Mouse (Mus musculus): ENCODE results near the gene Ist1. TPM values are rescaled to one million over a fixed set of nuclear protein-coding genes. Genes with fewer than 3 reads are reported as not detected.

The Ist1 gene
- polyA plus RNA-seq, 1 experiment from 2014 or later: 36.1 TPM

DNA sequence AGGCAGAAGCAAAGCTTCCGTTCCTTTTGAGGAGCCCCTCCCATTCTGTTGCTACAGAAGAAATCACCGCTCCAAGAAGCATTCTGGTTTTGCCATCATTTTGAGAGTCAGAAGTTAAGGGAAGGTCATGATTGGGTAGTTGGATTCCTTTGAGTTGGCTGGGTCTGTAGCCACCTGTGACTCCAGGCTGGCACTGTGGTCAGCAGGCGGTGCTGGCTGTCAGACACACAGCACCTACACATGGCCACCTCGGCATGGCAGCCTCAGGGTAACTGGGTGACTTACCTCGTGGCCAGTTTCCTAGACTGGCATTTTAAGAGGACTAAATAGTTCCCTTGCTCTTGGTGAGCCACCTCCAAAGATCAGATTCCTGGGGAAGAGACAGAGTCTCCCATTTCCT lies 51.8 kb downstream of the Ist1 start:
- no peaks in the 10 kb centered on the region for H3K27me3 ChIP-seq (ENCODE audit: insufficient read depth, low read length)
- no peak overlapping the region for H3K4me2 ChIP-seq (ENCODE audit: low read depth, low read length)
- no peak overlapping the region for H3K27ac ChIP-seq (ENCODE audit: low read depth)
- H3K9me3 ChIP-seq (ENCODE audit: low read length): no peaks in the 10 kb centered on the region
- no peaks in the 10 kb centered on the region for H3K36me3 ChIP-seq (replicated peaks; ENCODE audit: insufficient read depth, low read length)
- H3K4me3 ChIP-seq (ENCODE audit: low read depth, low read length): no peak overlapping the region
- DNase-seq: no peak
- 75% methylated on average over 5 of the region's 5 CpGs for WGBS (ENCODE audit: insufficient replicate concordance)
- H3K9ac ChIP-seq (replicated peaks): no peak overlapping the region
- H3K4me1 ChIP-seq (ENCODE audit: insufficient read depth): no peaks in the 10 kb centered on the region
- no peak for ATAC-seq
- TF ChIP-seq CTCF (IDR thresholded peaks at IDR 0.05; ENCODE audit: low read depth): no peak
- TF ChIP-seq EP300 (IDR thresholded peaks at IDR 0.05; ENCODE audit: low read depth): no peak

DNA sequence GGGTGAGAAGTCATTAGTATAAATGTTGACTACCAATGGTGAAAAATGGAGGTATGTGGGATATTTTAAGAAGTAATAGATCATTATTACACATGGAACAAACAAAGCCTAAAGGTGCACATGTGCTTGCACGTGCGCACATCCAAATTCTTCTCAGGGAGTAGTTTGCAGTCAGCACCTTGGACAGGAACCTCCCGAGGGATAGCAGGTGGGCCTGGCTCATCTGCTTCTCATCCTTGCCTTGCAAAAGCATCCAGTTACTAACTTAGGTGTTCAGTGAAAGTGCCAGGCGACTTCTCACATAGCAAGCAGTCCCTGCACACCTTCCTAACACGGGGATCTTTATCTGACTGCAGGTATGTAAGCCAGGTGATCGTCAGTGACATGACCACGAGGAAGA lies 52.6 kb downstream of the Ist1 start:
- Histone ChIP-seq H3K4me1 (ENCODE audit: insufficient read depth) (no peaks in the 10 kb centered on the region), H3K36me3 (replicated peaks; ENCODE audit: insufficient read depth, low read length) (no peaks in the 10 kb centered on the region), H3K27ac (ENCODE audit: low read depth) (no peak overlapping the region), H3K9me3 (ENCODE audit: low read length) (no peaks in the 10 kb centered on the region), H3K4me2 (ENCODE audit: low read depth, low read length) (no peak overlapping the region), H3K27me3 (ENCODE audit: insufficient read depth, low read length) (no peaks in the 10 kb centered on the region), H3K9ac (replicated peaks) (no peak overlapping the region), H3K4me3 (ENCODE audit: low read depth, low read length) (no peak overlapping the region)
- no peak for ATAC-seq
- no peak for DNase-seq
- WGBS (ENCODE audit: insufficient replicate concordance): 51% methylated on average over 7 of the region's 7 CpGs
- TF ChIP-seq EP300 (IDR thresholded peaks at IDR 0.05; ENCODE audit: low read depth): no peak
- no peak for TF ChIP-seq CTCF (IDR thresholded peaks at IDR 0.05; ENCODE audit: low read depth)

DNA sequence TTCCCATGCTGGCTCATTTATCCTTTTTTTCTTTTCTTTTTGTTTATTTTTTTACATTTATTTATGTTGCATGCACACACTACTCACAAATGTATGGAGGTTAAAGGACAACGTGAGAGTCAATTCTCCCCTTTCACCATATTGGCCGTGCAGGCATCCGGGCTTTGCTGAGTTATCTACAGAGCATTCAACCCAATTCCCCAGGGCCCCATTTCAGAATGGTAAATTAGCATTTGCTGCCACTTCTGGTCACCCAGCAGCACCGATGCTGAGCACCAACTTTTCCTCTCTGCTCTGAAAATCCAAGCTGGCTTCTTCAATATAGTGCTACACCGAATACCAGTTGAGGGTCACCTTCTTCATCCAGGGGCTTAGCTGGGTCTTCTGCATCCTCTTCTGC lies 54.2 kb downstream of the Ist1 start:
- whole genome bisulfite sequencing (ENCODE audit: insufficient replicate concordance): 80% methylated on average over 5 of the region's 5 CpGs
- no peak overlapping the region for H3K27ac ChIP-seq (ENCODE audit: low read depth)
- no peak for ATAC-seq
- H3K4me3 ChIP-seq (ENCODE audit: low read depth, low read length): no peak overlapping the region
- H3K9ac ChIP-seq (replicated peaks): no peak overlapping the region
- DNase-seq: no peak
- H3K9me3 ChIP-seq (ENCODE audit: low read length): no peaks in the 10 kb centered on the region
- H3K36me3 ChIP-seq (replicated peaks; ENCODE audit: insufficient read depth, low read length): no peaks in the 10 kb centered on the region
- H3K4me2 ChIP-seq (ENCODE audit: low read depth, low read length): no peak overlapping the region
- TF ChIP-seq CTCF (IDR thresholded peaks at IDR 0.05; ENCODE audit: low read depth) (no peak), EP300 (IDR thresholded peaks at IDR 0.05; ENCODE audit: low read depth) (no peak)
- H3K4me1 ChIP-seq (ENCODE audit: insufficient read depth): no peaks in the 10 kb centered on the region
- H3K27me3 ChIP-seq (ENCODE audit: insufficient read depth, low read length): no peaks in the 10 kb centered on the region

DNA sequence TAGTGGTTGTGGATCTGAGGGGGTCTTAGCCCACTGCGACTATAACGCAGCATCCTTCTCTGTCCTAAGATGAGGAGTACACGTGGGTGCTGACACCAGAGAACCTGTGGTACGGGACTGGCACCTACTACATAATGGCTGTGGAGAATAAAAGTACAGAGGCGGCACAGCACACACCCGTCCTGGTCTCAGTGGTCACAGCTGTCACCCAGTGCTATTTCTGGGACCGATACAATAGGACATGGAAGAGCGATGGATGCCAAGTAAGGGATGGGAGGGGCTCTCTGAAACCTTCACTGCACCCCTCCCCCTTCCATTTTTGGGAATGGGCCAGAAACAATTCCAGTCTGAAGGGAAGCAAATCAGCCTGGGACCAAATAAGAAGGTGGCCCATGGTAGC lies 57.9 kb downstream of the Ist1 start:
- WGBS (ENCODE audit: insufficient replicate concordance): 84% methylated on average over 8 of the region's 8 CpGs
- no peak overlapping the region for H3K4me2 ChIP-seq (ENCODE audit: low read depth, low read length)
- DNase-seq: no peak
- no peaks in the 10 kb centered on the region for H3K36me3 ChIP-seq (replicated peaks; ENCODE audit: insufficient read depth, low read length)
- H3K9me3 ChIP-seq (ENCODE audit: low read length): no peaks in the 10 kb centered on the region
- H3K4me1 ChIP-seq (ENCODE audit: insufficient read depth): no peaks in the 10 kb centered on the region
- TF ChIP-seq CTCF (IDR thresholded peaks at IDR 0.05; ENCODE audit: low read depth): no peak
- TF ChIP-seq EP300 (IDR thresholded peaks at IDR 0.05; ENCODE audit: low read depth): no peak
- ATAC-seq: no peak
- H3K27me3 ChIP-seq (ENCODE audit: insufficient read depth, low read length): no peaks in the 10 kb centered on the region
- H3K4me3 ChIP-seq (ENCODE audit: low read depth, low read length): no peak overlapping the region
- H3K27ac ChIP-seq (ENCODE audit: low read depth): no peak overlapping the region
- no peak overlapping the region for H3K9ac ChIP-seq (replicated peaks)

DNA sequence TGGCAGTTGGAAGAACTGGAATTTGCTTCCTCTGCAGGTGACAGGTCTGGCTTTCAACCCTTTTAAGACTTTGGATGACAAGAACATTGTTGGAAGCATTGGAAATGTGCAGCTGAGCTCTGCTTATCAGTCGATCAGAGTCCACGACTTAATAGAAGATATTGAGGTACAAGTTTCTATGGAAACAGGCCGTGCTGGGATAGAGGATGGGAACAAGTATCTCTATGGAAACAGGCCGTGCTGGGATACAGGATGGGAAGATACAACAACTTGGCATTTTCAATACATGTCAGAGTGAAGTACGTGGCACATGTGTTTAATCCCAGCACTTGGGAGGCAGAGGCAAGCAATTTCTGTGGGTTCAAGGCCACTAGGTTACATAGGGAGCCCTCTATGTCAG lies 60.6 kb downstream of the Ist1 start:
- TF ChIP-seq CTCF (IDR thresholded peaks at IDR 0.05; ENCODE audit: low read depth) (no peak), EP300 (IDR thresholded peaks at IDR 0.05; ENCODE audit: low read depth) (no peak)
- no peak overlapping the region for H3K27ac ChIP-seq (ENCODE audit: low read depth)
- H3K4me1 ChIP-seq (ENCODE audit: insufficient read depth): no peaks in the 10 kb centered on the region
- no peak overlapping the region for H3K9ac ChIP-seq (replicated peaks)
- no peaks in the 10 kb centered on the region for H3K9me3 ChIP-seq (ENCODE audit: low read length)
- 77% methylated on average over 5 of the region's 5 CpGs for WGBS (ENCODE audit: insufficient replicate concordance)
- no peak overlapping the region for H3K4me2 ChIP-seq (ENCODE audit: low read depth, low read length)
- DNase-seq: no peak
- H3K4me3 ChIP-seq (ENCODE audit: low read depth, low read length): no peak overlapping the region
- H3K36me3 ChIP-seq (replicated peaks; ENCODE audit: insufficient read depth, low read length): no peaks in the 10 kb centered on the region
- no peak for ATAC-seq
- no peaks in the 10 kb centered on the region for H3K27me3 ChIP-seq (ENCODE audit: insufficient read depth, low read length)

DNA sequence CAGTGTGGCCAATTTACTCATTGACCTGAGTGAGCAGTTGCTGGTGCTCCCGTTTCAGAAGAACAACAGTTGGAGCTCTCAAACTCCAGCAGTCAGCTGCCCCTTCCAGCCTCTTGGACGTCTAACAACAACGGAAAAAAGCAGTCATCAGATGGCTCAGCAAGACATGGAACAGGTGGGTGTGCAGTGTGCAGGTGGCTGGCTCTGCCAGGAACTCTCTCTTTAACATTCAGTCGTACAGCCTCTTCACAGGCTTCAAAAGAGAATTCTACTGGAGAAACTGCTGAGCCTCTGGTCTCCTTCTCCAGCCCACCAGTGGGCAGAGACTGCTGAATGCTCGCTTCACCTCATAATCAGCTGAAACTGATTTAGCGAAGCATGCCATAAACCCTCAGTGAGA lies 64.4 kb downstream of the Ist1 start:
- Histone ChIP-seq H3K27me3 (ENCODE audit: insufficient read depth, low read length) (no peaks in the 10 kb centered on the region), H3K36me3 (replicated peaks; ENCODE audit: insufficient read depth, low read length) (no peaks in the 10 kb centered on the region), H3K9ac (replicated peaks) (no peak overlapping the region), H3K9me3 (ENCODE audit: low read length) (no peaks in the 10 kb centered on the region), H3K4me3 (ENCODE audit: low read depth, low read length) (no peak overlapping the region), H3K4me2 (ENCODE audit: low read depth, low read length) (no peak overlapping the region), H3K27ac (ENCODE audit: low read depth) (no peak overlapping the region), H3K4me1 (ENCODE audit: insufficient read depth) (no peaks in the 10 kb centered on the region)
- ATAC-seq (no peak), DNase-seq (no peak)
- 69% methylated on average over 6 of the region's 6 CpGs for WGBS (ENCODE audit: insufficient replicate concordance)
- no peak for TF ChIP-seq EP300 (IDR thresholded peaks at IDR 0.05; ENCODE audit: low read depth)
- no peak for TF ChIP-seq CTCF (IDR thresholded peaks at IDR 0.05; ENCODE audit: low read depth)

Other genes with a start within 250 kb of the Ist1 start
- not detected in 2 replicates for gene Pmfbp1, start 199.2 kb downstream of the Ist1 start, polyA plus RNA-seq (2015; fragmentation: Nextera tagmentation; extraction: Ambion mirVana)
- gene Dhx38, start 127.4 kb downstream of the Ist1 start, polyA plus RNA-seq (2015; fragmentation: Nextera tagmentation; extraction: Ambion mirVana): 4.8 and 5.6 TPM in 2 replicates
- 10.5 and 11.4 TPM in 2 replicates for gene Txnl4b, start 127.4 kb downstream of the Ist1 start, polyA plus RNA-seq (2015; fragmentation: Nextera tagmentation; extraction: Ambion mirVana)
- 4,025 and 4,072 TPM in 2 replicates for gene Hp, start 114.1 kb downstream of the Ist1 start, polyA plus RNA-seq (2015; fragmentation: Nextera tagmentation; extraction: Ambion mirVana)
- 9.7 and 11.4 TPM in 2 replicates for gene Dhodh, start 84.6 kb downstream of the Ist1 start, polyA plus RNA-seq (2015; fragmentation: Nextera tagmentation; extraction: Ambion mirVana)
- gene Pkd1l3, start 78.7 kb downstream of the Ist1 start, polyA plus RNA-seq (2015; fragmentation: Nextera tagmentation; extraction: Ambion mirVana): 0.26 and 0.28 TPM in 2 replicates
- gene Zfp821, start 12.3 kb upstream of the Ist1 start, polyA plus RNA-seq (2015; fragmentation: Nextera tagmentation; extraction: Ambion mirVana): 3.1 and 3.7 TPM in 2 replicates
- gene Atxn1l, start 44.5 kb upstream of the Ist1 start, polyA plus RNA-seq (2015; fragmentation: Nextera tagmentation; extraction: Ambion mirVana): 1.7 and 1.8 TPM in 2 replicates
- gene Ap1g1, start 85.3 kb upstream of the Ist1 start, polyA plus RNA-seq (2015; fragmentation: Nextera tagmentation; extraction: Ambion mirVana): 13.3 and 14.0 TPM in 2 replicates
- 1.5 TPM in 2 replicates for gene Phlpp2, start 175.3 kb upstream of the Ist1 start, polyA plus RNA-seq (2015; fragmentation: Nextera tagmentation; extraction: Ambion mirVana)

Measured in liver, postnatal 0 days (tissue).